Mouse (Mus musculus): ENCODE data around the gene Entpd8. TPM values are rescaled to one million over a fixed set of nuclear protein-coding genes. Genes with fewer than 3 reads are reported as not detected.

Gene Entpd8
- polyA plus RNA-seq, 1 experiment: 0.58 TPM

GRCm38 (mm10) chr2:25054221-25055067, 25.7 kb upstream of the Entpd8 start, which contains the start of gene Nsmf:
Gene Nsmf (plus strand): TSS chr2:25054355.
- no peaks in the 10 kb centered on the region for H3K27me3 ChIP-seq (ENCODE audit: control insufficient read depth, insufficient read depth, low read length)
- H3K4me1 ChIP-seq (replicated peaks; ENCODE audit: control insufficient read depth, insufficient read depth, low read length): peaks cover 7% of the 10 kb centered on the region
- TF ChIP-seq POLR2A (IDR thresholded peaks at IDR 0.05; ENCODE audit: control insufficient read depth, extremely low read depth, insufficient read depth, low read length, poor library complexity): no peak
- no peak for TF ChIP-seq CTCF (IDR thresholded peaks at IDR 0.05; ENCODE audit: borderline replicate concordance, control insufficient read depth, extremely low read depth, insufficient read depth, low read length, poor library complexity)
- H3K36me3 ChIP-seq (ENCODE audit: control insufficient read depth, insufficient read depth, low read length): no peaks in the 10 kb centered on the region
- peak within 1 kb of the TSS; percentile 52 for H3K4me3 ChIP-seq (ENCODE audit: control insufficient read depth, insufficient read depth, low read length)
- 5% methylated on average over 47 of the region's 47 CpGs for WGBS
- no peak within 1 kb of the TSS for H3K27ac ChIP-seq (ENCODE audit: control insufficient read depth, insufficient read depth, low read length)
- peak; percentile 72 for DNase-seq

- H3K4me1 ChIP-seq (replicated peaks; ENCODE audit: control insufficient read depth, insufficient read depth, low read length): peaks cover 7% of the 10 kb centered on the region
- H3K4me3 ChIP-seq (ENCODE audit: control insufficient read depth, insufficient read depth, low read length): no peak overlapping the region; the same call in 1 of the 2 replicates
- TF ChIP-seq CTCF (IDR thresholded peaks at IDR 0.05; ENCODE audit: borderline replicate concordance, control insufficient read depth, extremely low read depth, insufficient read depth, low read length, poor library complexity) (no peak), POLR2A (IDR thresholded peaks at IDR 0.05; ENCODE audit: control insufficient read depth, extremely low read depth, insufficient read depth, low read length, poor library complexity) (no peak)
- no peak overlapping the region for H3K27ac ChIP-seq (ENCODE audit: control insufficient read depth, insufficient read depth, low read length)
- WGBS: 78% methylated on average over 2 of the region's 2 CpGs
- DNase-seq: no peak
- no peaks in the 10 kb centered on the region for H3K36me3 ChIP-seq (ENCODE audit: control insufficient read depth, insufficient read depth, low read length)
- H3K27me3 ChIP-seq (ENCODE audit: control insufficient read depth, insufficient read depth, low read length): no peaks in the 10 kb centered on the region
Measured at GRCm38 (mm10) chr2:25055068-25055405, 25.1 kb upstream of the Entpd8 start.

- TF ChIP-seq CTCF (IDR thresholded peaks at IDR 0.05; ENCODE audit: borderline replicate concordance, control insufficient read depth, extremely low read depth, insufficient read depth, low read length, poor library complexity) (no peak), POLR2A (IDR thresholded peaks at IDR 0.05; ENCODE audit: control insufficient read depth, extremely low read depth, insufficient read depth, low read length, poor library complexity) (no peak)
- Histone ChIP-seq H3K4me1 (replicated peaks; ENCODE audit: control insufficient read depth, insufficient read depth, low read length) (peaks cover 7% of the 10 kb centered on the region), H3K4me3 (ENCODE audit: control insufficient read depth, insufficient read depth, low read length) (no peak overlapping the region), H3K27me3 (ENCODE audit: control insufficient read depth, insufficient read depth, low read length) (no peaks in the 10 kb centered on the region), H3K36me3 (ENCODE audit: control insufficient read depth, insufficient read depth, low read length) (no peaks in the 10 kb centered on the region), H3K27ac (ENCODE audit: control insufficient read depth, insufficient read depth, low read length) (no peak overlapping the region)
- 94% methylated on average over 21 of the region's 21 CpGs for WGBS
- DNase-seq: no peak
Measured at GRCm38 (mm10) chr2:25055409-25056155, 24.5 kb upstream of the Entpd8 start.

- Histone ChIP-seq H3K27me3 (ENCODE audit: control insufficient read depth, insufficient read depth, low read length) (no peaks in the 10 kb centered on the region), H3K4me3 (ENCODE audit: control insufficient read depth, insufficient read depth, low read length) (no peak overlapping the region), H3K27ac (ENCODE audit: control insufficient read depth, insufficient read depth, low read length) (no peak overlapping the region), H3K36me3 (ENCODE audit: control insufficient read depth, insufficient read depth, low read length) (no peaks in the 10 kb centered on the region), H3K4me1 (replicated peaks; ENCODE audit: control insufficient read depth, insufficient read depth, low read length) (peaks cover 7% of the 10 kb centered on the region)
- WGBS: 94% methylated on average over 7 of the region's 7 CpGs
- no peak for DNase-seq
- TF ChIP-seq POLR2A (IDR thresholded peaks at IDR 0.05; ENCODE audit: control insufficient read depth, extremely low read depth, insufficient read depth, low read length, poor library complexity): no peak
Measured at GRCm38 (mm10) chr2:25058926-25059325, 21.2 kb upstream of the Entpd8 start.

- Histone ChIP-seq H3K36me3 (ENCODE audit: control insufficient read depth, insufficient read depth, low read length) (no peaks in the 10 kb centered on the region), H3K27me3 (ENCODE audit: control insufficient read depth, insufficient read depth, low read length) (no peaks in the 10 kb centered on the region), H3K27ac (ENCODE audit: control insufficient read depth, insufficient read depth, low read length) (no peak overlapping the region), H3K4me1 (replicated peaks; ENCODE audit: control insufficient read depth, insufficient read depth, low read length) (no peaks in the 10 kb centered on the region), H3K4me3 (ENCODE audit: control insufficient read depth, insufficient read depth, low read length) (no peak overlapping the region)
- DNase-seq: no peak
- 96% methylated on average over 5 of the region's 5 CpGs for WGBS
- TF ChIP-seq POLR2A (IDR thresholded peaks at IDR 0.05; ENCODE audit: control insufficient read depth, extremely low read depth, insufficient read depth, low read length, poor library complexity): no peak
- TF ChIP-seq CTCF (IDR thresholded peaks at IDR 0.05; ENCODE audit: borderline replicate concordance, control insufficient read depth, extremely low read depth, insufficient read depth, low read length, poor library complexity): no peak
Measured at GRCm38 (mm10) chr2:25063523-25063922, 16.6 kb upstream of the Entpd8 start.

- no peak overlapping the region for H3K4me3 ChIP-seq (ENCODE audit: control insufficient read depth, insufficient read depth, low read length)
- 100% methylated on average over 1 of the region's 1 CpGs for WGBS
- no peak for DNase-seq
- H3K27me3 ChIP-seq (ENCODE audit: control insufficient read depth, insufficient read depth, low read length): no peaks in the 10 kb centered on the region
- no peaks in the 10 kb centered on the region for H3K36me3 ChIP-seq (ENCODE audit: control insufficient read depth, insufficient read depth, low read length)
- TF ChIP-seq CTCF (IDR thresholded peaks at IDR 0.05; ENCODE audit: borderline replicate concordance, control insufficient read depth, extremely low read depth, insufficient read depth, low read length, poor library complexity) (no peak), POLR2A (IDR thresholded peaks at IDR 0.05; ENCODE audit: control insufficient read depth, extremely low read depth, insufficient read depth, low read length, poor library complexity) (no peak)
- no peak overlapping the region for H3K27ac ChIP-seq (ENCODE audit: control insufficient read depth, insufficient read depth, low read length)
- no peaks in the 10 kb centered on the region for H3K4me1 ChIP-seq (replicated peaks; ENCODE audit: control insufficient read depth, insufficient read depth, low read length)
Measured at GRCm38 (mm10) chr2:25064285-25064684, 15.8 kb upstream of the Entpd8 start.
